Mouse (Mus musculus): ENCODE data around the gene Entpd7.

- no peak for TF ChIP-seq HCFC1 (IDR thresholded peaks at IDR 0.05; ENCODE audit: borderline replicate concordance, insufficient read depth, low read length)
- no peak for TF ChIP-seq CHD2 (IDR thresholded peaks at IDR 0.05; ENCODE audit: low read depth, low read length)
- no peak for TF ChIP-seq ZC3H11A (IDR thresholded peaks at IDR 0.05; ENCODE audit: borderline replicate concordance, low read depth, low read length)
Observed at GRCm38 (mm10) chr19:43711971-43712370, 22.5 kb downstream of the Entpd7 start.
